Mouse (Mus musculus) T-helper 2 cell (primary cell): ENCODE measurements around the gene Tmem60.

Experiments used
- in situ Hi-C: fragments of 300-600 bp; cut with MboI, MseI; formaldehyde crosslinking; loops from one replicate; pipeline ENCODE4 v1.15.1; 2025; ENCODE audit warnings: high pct_unique_total_duplicates

Gene Tmem60

DNA sequence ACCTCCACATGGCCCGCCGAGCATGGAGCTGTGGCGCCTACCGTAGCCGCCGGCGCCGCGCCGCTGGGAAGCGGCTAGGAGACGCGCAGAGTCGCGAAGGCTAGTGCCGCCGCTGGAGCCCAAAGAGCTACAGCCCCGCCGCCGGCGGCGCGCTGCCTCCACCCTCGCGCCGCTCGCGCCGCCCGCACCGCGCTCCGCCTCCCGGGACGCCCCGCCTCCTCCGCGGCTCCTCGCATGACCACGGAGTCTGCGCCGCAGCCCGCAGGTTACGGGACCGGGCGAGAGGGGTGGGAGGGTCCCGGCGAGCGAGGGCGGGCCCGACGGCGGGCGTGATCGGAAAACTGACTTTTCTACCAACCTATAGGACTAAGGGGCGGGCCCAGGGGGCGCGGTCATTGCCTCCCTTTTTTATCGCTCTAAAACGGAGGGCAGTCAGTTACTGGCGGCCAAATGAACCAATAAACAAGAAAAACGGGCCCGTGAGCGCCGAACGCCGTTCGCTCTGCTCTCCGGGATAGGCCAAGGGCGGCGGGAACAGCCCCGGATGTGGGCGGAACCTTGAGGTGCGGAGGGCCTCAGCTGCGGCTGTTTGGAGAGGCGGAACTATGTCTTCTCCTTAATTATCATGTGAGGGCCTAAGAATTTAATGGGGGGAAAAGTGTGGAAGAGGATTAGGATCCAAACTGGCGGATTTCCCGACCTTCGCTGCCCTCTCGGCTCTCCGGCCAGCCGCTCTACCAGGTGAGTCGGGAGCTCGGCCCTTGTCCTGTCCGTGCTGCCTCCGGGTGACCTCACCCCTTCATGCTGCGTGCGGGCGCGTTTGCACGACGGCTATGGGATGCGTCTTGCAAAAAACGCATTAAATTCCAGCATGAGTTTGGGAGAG is at the start of gene Tmem60, which contains the start of gene Phtf2:
TSS of gene Tmem60 (plus strand) at position 277 of the 886 bp plus-strand sequence.
TSS of gene Phtf2 (minus strand) at position 210 of the 886 bp plus-strand sequence.
- in situ Hi-C loops: no loop called here

DNA sequence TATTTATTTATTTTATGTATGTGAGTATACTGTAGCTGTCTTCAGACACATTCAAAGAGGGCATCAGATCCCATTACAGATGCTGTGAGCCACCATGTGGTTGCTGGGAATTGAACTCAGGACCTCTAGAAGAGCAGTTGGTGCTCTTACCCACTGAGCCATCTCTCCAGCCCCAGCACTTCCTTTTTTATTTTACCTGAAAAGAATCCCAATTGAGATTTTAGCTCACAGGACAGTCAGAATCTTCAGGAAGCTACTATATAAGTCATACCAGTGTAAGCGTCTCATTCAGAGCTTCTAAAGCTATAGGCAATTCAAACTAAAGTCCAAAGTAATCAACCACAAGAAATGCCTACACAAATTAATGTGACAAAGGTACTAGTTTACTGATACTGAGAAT is 47.6 kb upstream of the Tmem60 start:
- in situ Hi-C loops: no loop called here

DNA sequence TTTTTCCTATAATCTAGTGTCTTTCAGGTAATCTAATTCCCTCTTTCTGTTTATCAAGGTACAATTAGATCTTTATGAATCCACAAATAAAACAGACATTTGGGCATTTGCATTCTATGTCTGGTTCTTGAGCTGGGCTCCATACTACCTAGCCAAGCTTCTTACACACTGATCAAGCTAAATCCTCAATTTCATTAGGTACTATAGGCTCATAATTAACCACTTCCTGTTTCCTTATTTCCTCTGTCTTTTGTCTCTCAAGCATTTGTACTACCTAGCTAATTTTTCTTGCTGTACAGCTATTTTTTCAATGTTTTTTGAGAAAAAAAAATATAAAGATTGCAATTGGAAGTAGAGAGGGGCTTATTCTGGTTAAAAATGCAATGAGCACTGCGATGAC is 44.9 kb upstream of the Tmem60 start:
- in situ Hi-C loops: no loop called here

DNA sequence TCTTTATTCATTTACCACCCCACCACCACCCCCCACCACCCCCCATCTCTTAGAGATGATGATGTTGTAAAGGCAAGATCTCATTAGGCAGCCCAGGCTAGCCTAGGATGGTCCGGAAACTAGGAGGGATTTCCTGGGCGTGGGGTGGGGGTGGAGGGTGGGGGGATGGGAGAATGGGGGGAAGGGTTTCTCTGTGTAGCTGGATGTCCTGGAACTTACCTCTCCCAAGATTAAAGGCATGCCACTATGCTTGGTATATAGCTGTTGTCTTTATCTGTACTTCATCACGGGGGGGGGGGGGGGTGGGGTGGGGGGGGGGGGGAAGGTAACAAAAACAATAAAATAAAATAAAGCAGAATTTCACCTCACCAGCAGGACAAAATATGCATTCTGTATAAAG is 38.6 kb upstream of the Tmem60 start:
- in situ Hi-C loops: no loop called here

DNA sequence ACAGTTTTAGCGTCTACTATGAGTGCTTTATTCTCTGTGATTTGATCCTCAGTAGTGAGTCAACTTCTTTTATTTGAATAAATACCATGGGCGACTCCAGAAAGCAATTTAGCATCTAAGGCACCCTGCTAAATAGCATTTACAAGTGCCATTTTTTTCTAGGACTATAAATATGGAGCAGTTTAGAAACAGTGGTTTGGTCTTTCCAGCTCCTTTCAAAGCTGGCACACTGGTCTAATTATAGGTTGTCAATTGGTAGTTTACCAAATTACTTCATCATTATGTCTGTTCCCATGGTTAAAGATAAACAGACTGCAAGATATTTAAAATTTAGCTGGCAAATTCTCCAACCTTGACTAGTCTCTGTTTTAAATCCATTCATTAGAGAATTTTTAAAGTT is 38.2 kb upstream of the Tmem60 start:
- in situ Hi-C loops: no loop called here

DNA sequence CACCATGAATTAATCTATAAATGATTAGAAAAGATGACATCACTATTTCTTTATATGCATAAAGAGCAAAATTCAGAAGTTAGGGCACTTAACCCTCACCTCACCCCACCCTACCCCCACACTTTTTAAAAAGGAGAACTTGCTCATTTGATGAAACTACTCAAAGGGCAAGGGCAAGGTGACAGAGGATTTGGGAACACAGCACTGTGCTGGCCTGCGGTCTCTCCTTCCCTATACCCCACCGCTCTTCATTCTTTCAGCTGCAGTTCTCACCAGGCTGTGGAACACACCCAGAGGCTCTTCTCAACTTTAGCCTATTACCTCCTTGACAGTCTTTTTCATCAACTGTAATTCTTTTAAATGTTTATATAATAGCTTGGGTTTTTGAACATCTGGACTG is 35.0 kb upstream of the Tmem60 start:
- in situ Hi-C loops: no loop called here

DNA sequence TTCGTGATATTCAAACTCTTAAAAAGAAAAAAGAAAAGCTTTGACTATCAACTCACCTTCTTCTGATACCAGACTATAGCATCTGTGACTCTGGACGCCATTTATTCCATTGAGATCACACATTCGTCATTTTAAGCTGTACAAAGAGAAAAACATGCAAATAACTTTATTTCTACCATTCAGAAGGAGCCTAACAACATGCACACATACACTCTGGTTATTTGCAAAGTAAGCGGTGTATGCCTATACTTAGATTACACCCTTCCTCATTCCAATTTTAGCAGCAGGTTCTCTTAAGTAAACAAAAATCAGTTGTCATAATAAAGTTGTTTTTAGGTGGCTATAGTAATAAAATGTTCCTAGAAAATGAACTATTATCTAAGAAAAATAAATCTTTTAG is 26.9 kb upstream of the Tmem60 start:
- in situ Hi-C loops: no loop called here

DNA sequence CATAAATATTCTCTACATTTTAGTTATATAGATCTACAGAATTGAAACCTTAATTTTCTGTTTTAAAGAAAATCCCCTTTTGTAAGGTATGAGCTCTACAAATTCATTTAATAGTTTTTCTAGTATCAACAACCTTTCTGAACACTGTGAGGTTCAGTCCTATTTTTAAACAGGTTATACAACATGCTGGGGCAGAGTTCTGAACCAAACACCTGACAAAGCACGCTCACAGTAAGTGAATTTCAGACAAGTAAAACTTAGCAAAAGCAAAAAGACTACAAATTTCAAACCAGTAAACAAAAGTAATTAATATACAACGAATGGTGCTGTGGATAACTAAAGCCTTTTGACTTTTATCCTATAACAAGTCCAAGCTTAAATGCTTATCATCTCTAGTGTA is 23.6 kb upstream of the Tmem60 start:
- in situ Hi-C loops: no loop called here

DNA sequence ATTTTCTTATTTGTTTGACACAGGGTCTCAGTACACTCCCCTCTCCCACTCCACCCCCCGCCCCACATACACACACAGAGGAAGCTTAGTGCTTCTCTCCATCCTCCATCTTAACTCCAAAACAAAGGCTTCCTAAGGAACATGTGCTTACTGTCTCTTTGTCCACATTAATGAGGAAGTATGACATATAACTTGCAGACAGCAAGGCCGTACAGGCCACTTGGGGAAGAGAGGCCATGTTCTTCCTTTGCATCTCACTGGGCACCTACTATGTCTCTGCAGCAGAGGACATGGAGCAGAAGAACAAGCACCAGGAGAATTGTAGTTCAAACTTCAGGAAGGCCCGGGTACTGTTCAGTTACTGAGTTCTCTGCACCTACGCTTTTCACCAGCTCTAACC is 21.4 kb upstream of the Tmem60 start:
- in situ Hi-C loops: no loop called here

DNA sequence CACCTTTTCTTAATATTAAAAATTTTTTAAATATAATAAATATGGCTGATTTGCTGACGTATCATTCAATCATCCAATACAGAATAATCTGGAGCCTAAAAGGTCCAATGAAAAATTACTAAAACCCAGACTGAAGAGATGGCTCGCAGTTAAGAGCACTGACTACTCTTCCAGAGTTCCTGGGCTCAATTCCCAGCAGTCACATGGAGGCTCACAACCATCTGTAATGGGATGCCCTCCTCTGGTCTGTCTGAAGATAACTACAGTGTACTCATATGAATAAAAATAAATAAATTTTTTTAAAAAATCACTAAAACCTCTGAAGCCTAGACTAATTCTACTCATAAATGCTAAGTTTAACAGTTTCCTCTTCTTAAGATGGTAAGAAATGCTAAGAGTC is 20.1 kb upstream of the Tmem60 start:
- in situ Hi-C loops: no loop called here

DNA sequence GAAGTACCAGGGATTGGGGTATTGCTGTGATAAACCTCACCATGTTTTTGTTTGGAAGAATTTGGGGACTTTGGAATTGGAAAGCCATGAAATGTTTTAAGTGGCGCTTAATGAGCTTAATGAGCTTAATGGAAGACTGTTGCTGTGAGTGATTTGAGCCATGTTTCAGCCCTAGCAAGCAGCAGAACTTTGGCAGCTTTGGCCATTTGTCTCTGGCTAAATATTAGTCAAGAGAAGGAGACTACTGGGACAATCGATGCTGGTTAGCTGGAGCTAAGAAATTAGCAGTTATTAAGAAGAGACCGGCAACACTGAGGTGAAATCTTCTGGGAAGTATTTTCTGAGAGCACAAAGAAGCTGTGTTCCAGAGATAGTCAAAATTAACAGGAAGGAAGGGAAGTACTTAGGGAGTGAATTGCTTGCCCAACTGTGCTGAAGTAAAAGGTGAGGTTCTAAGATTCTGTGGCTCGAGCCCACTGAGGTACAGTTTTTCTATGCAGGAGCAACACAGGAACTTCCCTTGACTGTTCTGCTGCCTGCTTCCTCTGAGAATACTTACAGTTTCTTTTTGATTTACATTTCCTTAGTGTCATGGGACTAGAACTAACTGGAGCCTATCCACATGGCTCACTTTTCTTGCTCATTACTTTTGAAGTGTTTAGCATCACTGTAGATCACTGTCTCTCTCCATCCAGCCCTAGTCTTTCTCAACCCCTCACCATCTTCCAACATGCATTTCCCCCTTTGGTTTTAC is 17.6 kb upstream of the Tmem60 start:
- in situ Hi-C loops: no loop called here

DNA sequence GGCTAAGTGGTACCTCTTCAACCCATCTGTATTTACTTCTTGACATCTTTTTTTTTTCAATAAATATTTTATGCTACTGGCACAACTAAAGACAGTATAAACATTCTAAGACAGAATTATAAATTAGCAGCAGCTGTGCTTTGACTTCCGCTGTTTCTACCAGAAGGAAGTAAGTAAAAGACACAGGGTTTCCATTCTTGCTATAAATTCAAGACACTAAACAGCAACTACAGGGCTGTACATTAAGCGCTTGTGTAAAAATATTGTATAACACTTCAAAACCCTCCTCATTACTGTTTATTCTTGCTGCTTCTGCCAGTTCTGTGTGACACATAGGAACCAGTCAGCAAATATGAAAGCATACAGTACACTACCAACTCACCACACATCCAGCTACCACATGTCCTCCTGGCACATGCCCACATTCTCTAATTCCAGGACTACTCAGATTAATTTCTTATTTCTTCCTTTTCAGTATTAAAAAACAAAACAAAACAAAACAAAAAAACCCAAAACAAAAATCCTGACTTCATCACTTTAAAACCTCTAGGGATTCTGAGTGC is 16.7 kb upstream of the Tmem60 start:
- in situ Hi-C loops: no loop called here

DNA sequence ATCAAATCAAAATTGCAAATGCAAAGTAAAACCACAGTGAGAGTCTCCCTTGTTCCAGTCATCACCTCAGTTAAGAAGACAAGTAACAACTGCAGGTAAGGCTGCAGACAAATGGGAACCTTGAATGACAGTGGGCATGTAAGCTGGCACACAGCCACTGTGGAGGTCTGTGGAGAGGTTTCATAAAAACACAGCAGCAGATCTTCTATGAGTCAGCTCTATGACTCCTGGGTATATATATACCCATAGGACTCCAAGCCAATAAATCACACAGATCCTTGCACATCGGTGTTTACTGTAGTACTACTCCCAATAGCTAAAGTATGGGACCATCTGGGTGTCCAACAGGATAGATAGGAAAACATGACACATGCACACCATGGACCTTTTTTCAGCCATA is 8.8 kb upstream of the Tmem60 start:
- in situ Hi-C loops: no loop called here

DNA sequence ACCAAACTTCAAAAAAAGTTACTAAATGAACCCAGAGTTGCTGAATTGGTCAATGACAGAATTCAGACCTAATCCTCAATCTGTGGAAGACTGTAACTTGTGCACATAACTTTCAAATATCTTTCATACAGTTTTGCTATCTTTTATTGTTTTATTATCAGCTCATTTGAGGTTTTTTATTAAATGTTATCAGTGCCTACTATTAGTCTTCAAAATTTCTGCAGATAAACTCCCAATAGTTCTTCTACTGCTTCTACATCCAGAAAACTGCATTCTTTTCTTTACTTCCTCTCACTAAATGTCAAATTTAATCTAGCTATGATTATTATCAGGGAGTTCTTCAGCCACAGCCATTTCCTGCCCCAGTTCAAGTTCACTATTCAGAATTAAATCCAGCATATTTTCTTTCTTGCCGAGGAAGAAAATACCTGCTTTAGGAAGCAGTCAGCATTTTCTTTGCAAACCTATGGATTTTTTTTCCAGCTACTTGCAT is 5.0 kb upstream of the Tmem60 start:
- in situ Hi-C loops: no loop called here

DNA sequence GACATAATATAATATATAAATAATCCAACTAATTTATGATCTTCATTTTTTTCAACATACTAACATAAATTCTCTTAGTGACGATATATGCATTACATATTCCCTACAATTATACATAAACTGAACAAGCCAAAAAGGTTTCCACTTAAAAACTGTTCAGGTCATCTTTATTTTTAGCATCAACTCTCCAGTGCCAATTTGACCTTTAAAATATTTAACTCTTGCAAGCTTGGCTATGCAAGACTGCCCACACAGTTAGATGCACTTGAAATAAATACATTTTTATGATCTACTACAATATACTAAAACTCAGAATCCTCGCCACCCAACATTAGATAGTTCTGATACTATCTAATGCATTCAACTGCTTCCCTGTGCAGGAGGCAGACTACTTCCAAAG is 1.6 kb upstream of the Tmem60 start:
- in situ Hi-C loops: no loop called here

DNA sequence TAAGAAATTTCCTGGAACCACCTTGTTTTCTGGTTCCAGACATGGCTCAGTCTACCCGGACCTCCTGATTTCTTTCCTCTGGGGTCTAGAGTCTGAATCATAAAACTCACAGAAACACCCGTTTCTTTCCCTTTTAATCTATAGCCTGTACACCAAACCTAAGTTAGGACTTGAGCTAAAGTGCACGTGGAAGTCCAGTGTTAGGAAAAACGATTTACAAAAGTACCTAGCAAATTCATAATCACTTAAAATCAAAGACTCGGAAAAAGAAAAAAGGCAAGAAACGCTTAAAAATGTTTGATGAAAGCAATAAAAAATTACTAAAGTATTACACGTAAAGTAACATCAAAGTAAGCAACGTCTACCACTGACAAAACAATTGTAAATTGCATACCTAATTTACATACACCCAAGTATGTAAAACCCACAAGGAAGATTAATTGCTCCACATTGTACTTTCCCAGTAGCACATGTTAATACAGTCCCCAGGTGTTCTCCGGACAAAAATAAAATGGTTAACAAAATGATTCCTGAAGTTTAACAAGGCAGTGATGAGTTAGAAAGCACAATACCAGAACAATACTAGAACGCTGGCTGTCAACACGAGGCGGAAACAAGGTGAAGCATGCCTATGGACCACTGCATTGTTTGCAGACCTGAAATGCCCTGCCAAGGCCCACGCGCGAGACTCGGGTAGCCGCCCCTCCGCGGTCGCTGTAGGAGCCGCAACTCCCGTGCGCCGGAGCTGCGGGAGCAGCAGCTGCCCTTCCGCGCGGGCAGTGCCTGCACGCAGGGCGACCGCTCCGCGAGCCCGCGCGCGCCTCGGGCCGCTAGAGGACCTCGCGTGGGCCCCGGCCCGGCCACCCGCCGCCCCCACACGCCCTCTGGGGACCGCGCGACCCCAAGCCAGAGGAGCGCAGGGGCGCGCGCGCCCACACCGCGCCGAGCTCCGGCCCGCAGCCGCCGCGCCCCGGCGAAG is 905 bp upstream of the Tmem60 start:
- in situ Hi-C loops: no loop called here

DNA sequence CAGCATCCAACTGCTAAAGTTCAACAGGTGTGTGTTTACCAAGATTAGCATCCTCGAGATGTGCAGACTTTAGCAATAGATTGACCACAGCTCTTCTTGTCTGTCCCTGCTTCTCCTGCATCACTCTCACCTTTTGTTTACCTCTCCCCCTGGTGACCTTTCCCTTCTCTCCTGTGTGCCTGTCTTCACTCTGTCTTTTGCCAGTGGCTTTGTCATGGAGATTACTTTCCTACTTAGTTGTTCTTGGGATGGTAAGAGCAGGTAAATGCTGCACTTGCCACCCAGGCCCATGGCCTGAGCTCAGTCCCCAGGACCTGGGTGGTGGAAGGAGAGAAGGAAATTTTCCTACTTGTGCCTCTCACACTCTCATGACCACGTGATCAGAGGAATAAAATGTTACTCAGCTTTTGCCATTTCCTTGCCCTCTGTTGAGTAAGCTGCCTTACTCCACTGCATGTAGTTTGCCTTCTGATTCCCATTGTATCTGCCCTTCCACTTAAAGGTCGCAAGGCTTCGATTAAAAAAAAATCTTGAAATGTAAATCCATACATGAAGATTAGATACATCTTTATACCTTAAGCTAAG is 2.1 kb downstream of the Tmem60 start:
- in situ Hi-C loops: no loop called here

DNA sequence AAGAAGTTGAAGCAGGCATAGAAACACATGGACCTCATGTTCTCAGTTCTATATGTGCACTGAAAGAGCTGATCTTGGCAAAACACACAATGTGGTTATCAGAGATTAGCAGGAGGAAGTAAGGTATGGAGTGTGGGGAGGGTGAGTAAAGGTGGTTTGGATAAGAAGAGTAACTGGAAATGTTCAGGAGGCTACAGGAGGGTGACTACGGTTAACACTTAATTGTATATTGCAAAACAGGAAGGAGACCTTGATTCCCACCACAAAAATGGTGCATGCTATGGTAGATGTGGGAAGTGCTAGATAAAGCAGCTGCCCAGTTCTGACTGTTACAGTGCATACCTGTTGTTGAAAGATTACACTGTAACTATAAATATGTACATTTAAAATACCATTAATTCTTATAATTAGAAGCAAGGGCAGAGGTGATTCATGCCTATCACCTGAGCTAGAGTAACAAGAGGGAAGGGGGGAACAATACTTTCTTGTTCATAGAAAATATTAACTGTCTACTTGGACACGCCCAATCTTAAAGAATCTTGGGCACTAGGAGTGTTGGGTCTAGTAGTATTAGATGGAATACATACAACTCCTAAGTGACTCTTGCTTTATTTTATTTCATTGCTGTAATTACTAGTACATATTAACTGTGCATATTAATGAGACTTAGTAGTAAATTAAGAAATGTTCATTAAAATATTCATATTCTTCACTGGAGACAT is 15.6 kb downstream of the Tmem60 start:
- in situ Hi-C loops: no loop called here

DNA sequence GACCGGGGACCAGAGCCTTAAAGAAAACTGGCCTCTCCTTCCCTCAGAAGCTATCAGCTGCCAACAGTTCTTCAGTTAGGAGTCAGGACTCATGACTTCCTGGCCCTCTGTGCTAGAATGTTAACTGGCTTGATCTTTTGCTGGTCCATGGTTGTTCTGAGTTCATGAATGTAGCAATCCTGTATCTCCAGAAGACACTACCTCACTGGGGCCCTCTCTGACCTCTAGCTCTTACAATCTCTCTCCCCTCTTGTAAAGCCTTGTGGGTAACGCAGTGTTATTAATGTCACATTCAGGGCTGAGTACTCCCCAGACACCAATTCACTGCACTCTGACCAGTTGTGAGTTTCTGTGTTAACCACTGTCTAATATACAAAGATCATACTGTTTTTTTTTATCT is 22.7 kb downstream of the Tmem60 start:
- in situ Hi-C loops: no loop called here

DNA sequence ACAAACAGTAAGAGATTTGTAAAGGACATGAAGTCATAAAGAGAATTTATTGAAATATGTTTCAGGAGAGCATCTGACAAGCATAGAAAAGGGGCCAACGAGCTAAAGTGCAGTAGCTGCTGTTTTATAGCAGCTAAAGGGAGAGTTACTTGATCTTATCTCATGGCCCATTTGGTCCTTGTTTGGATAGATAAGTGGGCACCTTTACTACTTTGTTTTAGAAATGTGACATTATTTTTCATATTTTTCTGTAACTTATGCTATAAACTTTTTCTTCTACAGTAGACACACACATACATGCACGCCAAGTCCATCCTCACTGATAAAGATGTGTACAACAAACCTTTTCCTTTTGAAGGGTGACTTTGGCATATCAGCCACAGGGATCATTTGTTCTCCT is 23.4 kb downstream of the Tmem60 start:
- in situ Hi-C loops: no loop called here
